Mouse (Mus musculus): Measurements from ENCODE around the gene E2f2.

E2f2 gene

GRCm38 (mm10) chr4:136206033-136206893, 34.1 kb downstream of the E2f2 start, which contains the start of gene Asap3:
Gene Asap3 (plus strand): TSS chr4:136206365.
- DNase-seq (ENCODE audit: low read depth) = peak; percentile 91

GRCm38 (mm10) chr4:136206943-136207342, 34.7 kb downstream of the E2f2 start:
- no peak for DNase-seq (ENCODE audit: low read depth)

- DNase-seq (ENCODE audit: low read depth) = no peak
Observed at GRCm38 (mm10) chr4:136210931-136211330, 38.7 kb downstream of the E2f2 start.

GRCm38 (mm10) chr4:136213629-136214028, 41.4 kb downstream of the E2f2 start:
- no peak for DNase-seq (ENCODE audit: low read depth)

GRCm38 (mm10) chr4:136214828-136215227, 42.6 kb downstream of the E2f2 start:
- DNase-seq (ENCODE audit: low read depth) = no peak

- DNase-seq (ENCODE audit: low read depth) = no peak
Observed at GRCm38 (mm10) chr4:136215576-136215975, 43.4 kb downstream of the E2f2 start.

- DNase-seq (ENCODE audit: low read depth) = no peak
Observed at GRCm38 (mm10) chr4:136217063-136217462, 44.9 kb downstream of the E2f2 start.

- no peak for DNase-seq (ENCODE audit: low read depth)
Observed at GRCm38 (mm10) chr4:136218595-136219214, 46.5 kb downstream of the E2f2 start.

- DNase-seq (ENCODE audit: low read depth) = no peak
Observed at GRCm38 (mm10) chr4:136220133-136220775, 48.1 kb downstream of the E2f2 start.

- DNase-seq (ENCODE audit: low read depth) = no peak
Observed at GRCm38 (mm10) chr4:136223549-136224239, 51.5 kb downstream of the E2f2 start.

GRCm38 (mm10) chr4:136224240-136224559, 52.0 kb downstream of the E2f2 start:
- no peak for DNase-seq (ENCODE audit: low read depth)

GRCm38 (mm10) chr4:136224677-136225460, 52.7 kb downstream of the E2f2 start:
- no peak for DNase-seq (ENCODE audit: low read depth)

GRCm38 (mm10) chr4:136227408-136227807, 55.2 kb downstream of the E2f2 start:
- DNase-seq (ENCODE audit: low read depth) = no peak

- no peak for DNase-seq (ENCODE audit: low read depth)
Observed at GRCm38 (mm10) chr4:136228640-136229039, 56.4 kb downstream of the E2f2 start.

GRCm38 (mm10) chr4:136238669-136239068, 66.5 kb downstream of the E2f2 start:
- DNase-seq (ENCODE audit: low read depth) = no peak

GRCm38 (mm10) chr4:136239111-136239510, 66.9 kb downstream of the E2f2 start:
- DNase-seq (ENCODE audit: low read depth) = no peak

GRCm38 (mm10) chr4:136239622-136240021, 67.4 kb downstream of the E2f2 start:
- peak; percentile 65 for DNase-seq (ENCODE audit: low read depth)

GRCm38 (mm10) chr4:136240123-136240522, 67.9 kb downstream of the E2f2 start:
- DNase-seq (ENCODE audit: low read depth) = no peak

GRCm38 (mm10) chr4:136240955-136241354, 68.8 kb downstream of the E2f2 start:
- no peak for DNase-seq (ENCODE audit: low read depth)

- DNase-seq (ENCODE audit: low read depth) = peak; percentile 23
Observed at GRCm38 (mm10) chr4:136242065-136242703, 70.0 kb downstream of the E2f2 start.

- DNase-seq (ENCODE audit: low read depth) = no peak
Observed at GRCm38 (mm10) chr4:136242728-136243127, 70.5 kb downstream of the E2f2 start.

Data from c-Kit-positive CD71-positive TER-119-negative erythroid progenitor cells, embryonic 14.5 days (primary cell).